Mouse (Mus musculus) liver, embryonic 16.5 days (tissue): Measurements from ENCODE around the gene Il17re. TPM values are rescaled to one million over a fixed set of nuclear protein-coding genes. Genes with fewer than 3 reads are reported as not detected.

Source experiments
- ATAC-seq: fragments of 200-750 bp; cut with Nextera tagmentation; 2 replicates; pipeline ENCODE4 v1.8.0; 2017; ENCODE audit warnings: low read depth, mild to moderate bottlenecking, moderate number of reproducible peaks, moderate library complexity
- H3K27ac ChIP-seq: fragments of 300-500 bp; sonication (generic); 2 replicates; pipeline ENCODE4 v1.5.1; 2014; ENCODE audit warnings: mild to moderate bottlenecking, low read length
- H3K27me3 ChIP-seq: fragments of 300-500 bp; sonication (generic); 2 replicates; pipeline ENCODE4 v1.6.1; 2014; ENCODE audit warnings: low read depth, low read length, mixed read lengths; ENCODE audit not compliant: control insufficient read depth, insufficient read depth
- H3K36me3 ChIP-seq: fragments of 300-500 bp; sonication (generic); 2 replicates; pipeline ENCODE4 v1.6.1; 2014; ENCODE audit warnings: mild to moderate bottlenecking; ENCODE audit not compliant: control insufficient read depth, insufficient read depth
- H3K4me1 ChIP-seq: fragments of 300-500 bp; sonication (generic); 2 replicates; pipeline ENCODE4 v1.6.1; 2014; ENCODE audit warnings: low read depth, low read length, mixed read lengths; ENCODE audit not compliant: control insufficient read depth
- H3K4me2 ChIP-seq: fragments of 300-500 bp; sonication (generic); 2 replicates; pipeline ENCODE4 v1.6.1; 2014; ENCODE audit warnings: low read depth, low read length, mixed read lengths
- H3K4me3 ChIP-seq: fragments of 300-500 bp; sonication (generic); 2 replicates; pipeline ENCODE4 v1.5.1; 2014; ENCODE audit warnings: low read depth, mild to moderate bottlenecking, low read length
- H3K9ac ChIP-seq: fragments of 300-500 bp; sonication (generic); 2 replicates; pipeline ENCODE4 v1.6.1; 2014; ENCODE audit warnings: low read depth, low read length
- H3K9me3 ChIP-seq: fragments of 300-500 bp; sonication (generic); replicated peaks from 2 replicates; pipeline ENCODE4 v1.6.1; 2016; ENCODE audit warnings: low read length; ENCODE audit not compliant: control insufficient read depth
- WGBS: fragments of 180-500 bp; shearing (Covaris S2); extraction: QIAGEN DNeasy Blood & Tissue Kit; methylation state at CpG from one replicate; pipeline ENCODE4 v1.1.7; 2014; ENCODE audit not compliant: insufficient replicate concordance; 5-methylcytosine and 5-hydroxymethylcytosine counted together
- polyA plus RNA-seq: library from polyadenylated mRNA; unstranded; fragments of >200 nt; fragmentation: Nextera tagmentation; extraction: Ambion mirVana; gene quantifications from 2 replicates; pipeline ENCODE4 v1.2.1, GENCODE M21; 2015

The Il17re gene
- polyA plus RNA-seq, 1 experiment from 2014 or later: 0.33 TPM

GRCm38 (mm10) chr6:113489410-113489809, 31.1 kb downstream of the Il17re start:
- 75% methylated on average over 14 of the region's 14 CpGs for WGBS
- Histone ChIP-seq H3K4me1 (peaks cover 15% of the 10 kb centered on the region), H3K36me3 (no peaks in the 10 kb centered on the region), H3K9me3 (no peaks in the 10 kb centered on the region), H3K4me2 (no peak overlapping the region), H3K27me3 (peaks cover under 1% of the 10 kb centered on the region; the same call in 1 of the 2 replicates), H3K4me3 (no peak overlapping the region), H3K27ac (no peak overlapping the region), H3K9ac (no peak overlapping the region)
- ATAC-seq: no peak

GRCm38 (mm10) chr6:113492101-113492864, 34.0 kb downstream of the Il17re start:
- H3K9ac ChIP-seq: no peak overlapping the region
- H3K4me1 ChIP-seq: peaks cover 13% of the 10 kb centered on the region
- WGBS: 72% methylated on average over 24 of the region's 24 CpGs
- H3K27ac ChIP-seq: no peak overlapping the region
- no peak overlapping the region for H3K4me3 ChIP-seq
- no peak for ATAC-seq
- H3K27me3 ChIP-seq: peaks cover 17% of the 10 kb centered on the region
- H3K9me3 ChIP-seq: no peaks in the 10 kb centered on the region
- no peaks in the 10 kb centered on the region for H3K36me3 ChIP-seq
- H3K4me2 ChIP-seq: no peak overlapping the region

GRCm38 (mm10) chr6:113494258-113494788, 36.0 kb downstream of the Il17re start:
- H3K27me3 ChIP-seq: peaks cover 17% of the 10 kb centered on the region
- H3K4me2 ChIP-seq: peak overlapping the region; percentile 77
- H3K27ac ChIP-seq: no peak overlapping the region
- peak overlapping the region; percentile 52 for H3K4me3 ChIP-seq
- peaks cover 7% of the 10 kb centered on the region for H3K4me1 ChIP-seq
- H3K9me3 ChIP-seq: no peaks in the 10 kb centered on the region
- peak overlapping the region; percentile 59 for H3K9ac ChIP-seq
- peak; percentile 82 for ATAC-seq
- WGBS: 1% methylated on average over 54 of the region's 54 CpGs
- no peaks in the 10 kb centered on the region for H3K36me3 ChIP-seq

- peak overlapping the region; percentile 52 for H3K4me3 ChIP-seq
- H3K4me2 ChIP-seq: peak overlapping the region; percentile 77
- 39% methylated on average over 28 of the region's 28 CpGs for WGBS
- H3K4me1 ChIP-seq: peaks cover 7% of the 10 kb centered on the region
- no peak overlapping the region for H3K27ac ChIP-seq
- H3K9ac ChIP-seq: no peak overlapping the region
- peaks cover 18% of the 10 kb centered on the region for H3K27me3 ChIP-seq
- H3K36me3 ChIP-seq: no peaks in the 10 kb centered on the region
- H3K9me3 ChIP-seq: no peaks in the 10 kb centered on the region
- no peak for ATAC-seq
These were observed 36.9 kb downstream of the Il17re start for GRCm38 (mm10) chr6:113495071-113495675.

- H3K27me3 ChIP-seq: peaks cover 37% of the 10 kb centered on the region
- no peak for ATAC-seq
- WGBS: 31% methylated on average over 6 of the region's 6 CpGs
These were observed 41.1 kb downstream of the Il17re start for GRCm38 (mm10) chr6:113499346-113499745.

GRCm38 (mm10) chr6:113501388-113502084, 43.3 kb downstream of the Il17re start, which contains the start of gene Prrt3:
Gene Prrt3 (minus strand): TSS chr6:113501931.
- H3K9ac ChIP-seq: no peak within 1 kb of the TSS
- no peaks in the 10 kb centered on the region for H3K4me1 ChIP-seq
- no peak for ATAC-seq
- H3K27me3 ChIP-seq: peaks cover 20% of the 10 kb centered on the region
- H3K4me3 ChIP-seq: no peak within 1 kb of the TSS
- no peak within 1 kb of the TSS for H3K27ac ChIP-seq
- H3K4me2 ChIP-seq: no peak within 1 kb of the TSS
- H3K9me3 ChIP-seq: no peaks in the 10 kb centered on the region
- 10% methylated on average over 32 of the region's 32 CpGs for WGBS
- H3K36me3 ChIP-seq: no peaks in the 10 kb centered on the region

More at GRCm38 (mm10) chr6:113499346-113499745, 41.1 kb downstream of the Il17re start:
- Histone ChIP-seq H3K4me2 (no peak overlapping the region), H3K4me3 (no peak overlapping the region), H3K9ac (no peak overlapping the region), H3K27ac (no peak overlapping the region), H3K36me3 (no peaks in the 10 kb centered on the region), H3K9me3 (no peaks in the 10 kb centered on the region), H3K4me1 (peaks cover 6% of the 10 kb centered on the region)

GRCm38 (mm10) chr6:113502801-113503200, 44.5 kb downstream of the Il17re start:
- 64% methylated on average over 2 of the region's 2 CpGs for WGBS
- peaks cover 20% of the 10 kb centered on the region for H3K27me3 ChIP-seq
- no peak for ATAC-seq
- H3K9me3 ChIP-seq: no peaks in the 10 kb centered on the region
- H3K27ac ChIP-seq: no peak overlapping the region
- H3K4me2 ChIP-seq: no peak overlapping the region
- no peak overlapping the region for H3K4me3 ChIP-seq
- no peaks in the 10 kb centered on the region for H3K36me3 ChIP-seq
- H3K4me1 ChIP-seq: no peaks in the 10 kb centered on the region
- H3K9ac ChIP-seq: no peak overlapping the region

- Histone ChIP-seq H3K4me3 (no peak overlapping the region), H3K27ac (no peak overlapping the region), H3K9me3 (no peaks in the 10 kb centered on the region), H3K4me2 (no peak overlapping the region), H3K4me1 (no peaks in the 10 kb centered on the region), H3K9ac (no peak overlapping the region), H3K36me3 (no peaks in the 10 kb centered on the region), H3K27me3 (peaks cover 14% of the 10 kb centered on the region)
- no peak for ATAC-seq
- WGBS: 70% methylated on average over 1 of the region's 1 CpGs
These were observed 47.4 kb downstream of the Il17re start for GRCm38 (mm10) chr6:113505689-113506088.
